Comparison of ENCODE assay signal across 8 mouse cellular contexts in genomic region chr17:31295892-31296781, GRCm38 (mm10). TPM values are rescaled to one million over a fixed set of nuclear protein-coding genes. Genes with fewer than 3 reads are reported as not detected.
DNase-seq lines count a peak whose midpoint lies in the region; ATAC-seq and TF ChIP-seq lines count a peak whose summit lies in the region.

No protein-coding gene starts in this region.

- peak; percentile 63 for ATAC-seq in hindbrain, postnatal 0 days

- H3K27me3 ChIP-seq in hindbrain, postnatal 0 days (ENCODE audit: insufficient read depth, low read length) = no peaks in the 10 kb centered on the region
- H3K27me3 ChIP-seq in megakaryocyte, embryonic 14.5 days (replicated peaks) = peaks cover 2% of the 10 kb centered on the region

- DNase-seq in ZHBTc4 (ENCODE audit: low read depth, low spot score) = peak; percentile 88
- DNase-seq in cerebellum, postnatal 4 days (ENCODE audit: low spot score in 2 of 2) = peak; percentile 58 to 71
- DNase-seq in gastrocnemius, postnatal 10 days = peak; percentile 75
- DNase-seq in hindbrain, postnatal 0 days (ENCODE audit: low spot score) = peak; percentile 76
- peak; percentile 68 to 71 for DNase-seq in left cerebral cortex, postnatal 14 days (ENCODE audit: low spot score in 2 of 2)
- DNase-seq in right cerebral cortex, adult 2 months (ENCODE audit: low spot score in 2 of 2) = peak; percentile 76 to 85
- peak; percentile 82 for DNase-seq in urinary bladder, postnatal 25 days (ENCODE audit: low spot score)

- H3K4me1 ChIP-seq in hindbrain, postnatal 0 days (ENCODE audit: insufficient read depth, low read length) = peaks cover 17% of the 10 kb centered on the region; the same call in 1 of the 2 replicates
- H3K4me1 ChIP-seq in megakaryocyte, embryonic 14.5 days = peaks cover 62% of the 10 kb centered on the region

- H3K9me3 ChIP-seq in hindbrain, postnatal 0 days (ENCODE audit: low read length) = no peaks in the 10 kb centered on the region
- H3K9me3 ChIP-seq in megakaryocyte, embryonic 14.5 days = no peaks in the 10 kb centered on the region

- H3K4me2 ChIP-seq in hindbrain, postnatal 0 days (ENCODE audit: low read depth, low read length) = peak overlapping the region; percentile 98

- intact Hi-C loops in left cerebral cortex, postnatal 14 days (cut with DNase I) = no loop called here

- WGBS in hindbrain, postnatal 0 days = under 1% methylated on average over 62 of the region's 68 CpGs

- TF ChIP-seq CTCF in hindbrain, postnatal 0 days (IDR thresholded peaks at IDR 0.05; ENCODE audit: low read depth) = no peak; the same call in 1 of the 2 replicates

- peak overlapping the region; percentile 56 for H3K4me3 ChIP-seq in hindbrain, postnatal 0 days (ENCODE audit: low read length)
- peak overlapping the region; percentile 94 for H3K4me3 ChIP-seq in megakaryocyte, embryonic 14.5 days (replicated peaks)

- peak overlapping the region; percentile 64 for H3K27ac ChIP-seq in hindbrain, postnatal 0 days

- peak overlapping the region; percentile 74 for H3K9ac ChIP-seq in hindbrain, postnatal 0 days (replicated peaks; ENCODE audit: low read length)

- no peaks in the 10 kb centered on the region for H3K36me3 ChIP-seq in hindbrain, postnatal 0 days (ENCODE audit: insufficient read depth, low read length)
- peaks cover 16% of the 10 kb centered on the region for H3K36me3 ChIP-seq in megakaryocyte, embryonic 14.5 days (replicated peaks; ENCODE audit: low read length)

RNA-seq across cellular contexts. Expression of gene Slc37a1, which starts 9.5 kb away (rescaled TPM):
- total RNA-seq in gastrocnemius, postnatal 10 days (2021) = 1 to 10 TPM; 2.4 to 2.6 TPM
- 8.8 and 10.7 TPM in 2 replicates for total RNA-seq in hindbrain, postnatal 0 days (2014; rRNA removed)
- 5.7 and 6.8 TPM in 2 replicates for polyA plus RNA-seq in hindbrain, postnatal 0 days (2015; fragmentation: Nextera tagmentation; extraction: Ambion mirVana)
- 1 to 10 TPM; 4.7 to 6.6 TPM for total RNA-seq in left cerebral cortex, postnatal 14 days (2021)
- 3.4 and 4.1 TPM in 2 replicates for polyA plus RNA-seq in megakaryocyte, embryonic 14.5 days (2012; ENCODE audit: insufficient read depth, low replicate concordance)

RNA-seq across cellular contexts. Expression of gene Rsph1, which starts 19.0 kb away (rescaled TPM):
- total RNA-seq in gastrocnemius, postnatal 10 days (2021) = 1 to 10 TPM; 8.5 to 9.1 TPM
- 0.50 and 1.3 TPM in 2 replicates for total RNA-seq in hindbrain, postnatal 0 days (2014; rRNA removed)
- 8.9 TPM in 2 replicates for polyA plus RNA-seq in hindbrain, postnatal 0 days (2015; fragmentation: Nextera tagmentation; extraction: Ambion mirVana)
- total RNA-seq in left cerebral cortex, postnatal 14 days (2021) = 10 to 100 TPM; 13.6 to 17.6 TPM
- polyA plus RNA-seq in megakaryocyte, embryonic 14.5 days (2012; ENCODE audit: insufficient read depth, low replicate concordance) = 0.12 TPM in 1 of 2 replicates, not detected in the other

Comparison
In these comparisons a context has a peak if more than half of its experiments do, and no peak if none do; other contexts are left out.
1. Peak in every context shown above with its lines: DNase-seq, ATAC-seq, H3K4me3 ChIP-seq and H3K27ac ChIP-seq.